Mouse (Mus musculus): Measurements from ENCODE around the gene Fabp2.

- TF ChIP-seq CTCF (IDR thresholded peaks at IDR 0.05; ENCODE audit: low read depth) (no peak), EP300 (IDR thresholded peaks at IDR 0.05; ENCODE audit: low read depth) (no peak)
Measured at GRCm38 (mm10) chr3:122921676-122922527, 27.0 kb downstream of the Fabp2 start.
